Mouse (Mus musculus) retina, adult 2 months (tissue): ENCODE results near the gene Gm10718.
"Not testable (repeated sequence)": the region's sequence is repeated elsewhere in the genome, so short reads cannot be mapped to it uniquely, and the experiment has no call there.

ENCODE experiments used
- DNase-seq: peaks from one replicate; pipeline ENCODE4 v3.0.0-alpha.2; 2012; ENCODE audit warnings: low read depth, low spot score

The Gm10718 gene

DNA sequence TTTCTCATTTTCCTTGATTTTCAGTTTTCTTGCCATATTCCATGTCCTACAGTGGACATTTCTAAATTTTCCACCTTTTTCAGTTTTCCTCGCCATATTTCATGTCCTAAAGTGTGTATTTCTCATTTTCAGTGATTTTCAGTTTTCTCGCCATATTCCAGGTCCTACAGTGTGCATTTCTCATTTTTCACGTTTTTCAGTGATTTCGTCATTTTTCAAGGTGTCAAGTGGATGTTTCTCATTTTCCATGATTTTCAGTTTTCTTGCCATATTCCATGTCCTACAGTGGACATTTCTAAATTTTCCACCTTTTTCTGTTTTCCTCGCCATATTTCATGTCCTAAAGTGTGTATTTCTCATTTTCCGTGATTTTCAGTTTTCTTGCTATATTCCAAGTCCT is 2.3 kb downstream of the Gm10718 start:
- not testable (repeated sequence) for DNase-seq

- DNase-seq, result not testable (repeated sequence)
Measured at GRCm38 (mm10) chr9:3026136-3026535, 2.8 kb downstream of the Gm10718 start.

- DNase-seq, result not testable (repeated sequence)
Measured at GRCm38 (mm10) chr9:3026741-3027140, 3.4 kb downstream of the Gm10718 start.

GRCm38 (mm10) chr9:3027200-3027599 is 3.9 kb downstream of the Gm10718 start:
- DNase-seq, result peak; percentile 47

- DNase-seq, result not testable (repeated sequence)
Measured at GRCm38 (mm10) chr9:3029276-3030000, 6.1 kb downstream of the Gm10718 start.

DNA sequence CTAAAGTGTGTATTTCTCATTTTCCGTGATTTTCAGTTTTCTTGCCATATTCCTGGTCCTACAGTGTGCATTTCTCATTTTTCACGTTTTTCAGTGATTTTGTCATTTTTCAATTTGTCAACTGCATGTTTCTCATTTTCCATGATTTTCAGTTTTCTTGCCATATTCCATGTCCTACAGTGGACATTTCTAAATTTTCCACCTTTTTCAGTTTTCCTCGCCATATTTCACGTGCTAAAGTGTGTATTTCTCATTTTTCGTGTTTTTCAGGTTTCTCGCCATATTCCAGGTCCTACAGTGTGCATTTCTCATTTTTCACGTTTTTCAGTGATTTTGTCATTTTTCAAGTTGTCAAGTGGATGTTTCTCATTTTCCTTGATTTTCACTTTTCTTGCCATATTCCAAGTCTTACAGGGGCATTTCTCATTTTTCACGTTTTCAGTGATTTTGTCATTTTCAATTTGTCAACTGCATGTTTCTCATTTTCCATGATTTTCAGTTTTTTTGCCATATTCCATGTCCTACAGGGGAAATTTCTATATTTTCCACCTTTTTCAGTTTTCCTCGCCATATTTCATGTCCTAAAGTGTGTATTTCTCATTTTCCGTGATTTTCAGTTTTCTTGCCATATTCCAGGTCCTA is 7.5 kb downstream of the Gm10718 start:
- DNase-seq, result peak; percentile 88

DNA sequence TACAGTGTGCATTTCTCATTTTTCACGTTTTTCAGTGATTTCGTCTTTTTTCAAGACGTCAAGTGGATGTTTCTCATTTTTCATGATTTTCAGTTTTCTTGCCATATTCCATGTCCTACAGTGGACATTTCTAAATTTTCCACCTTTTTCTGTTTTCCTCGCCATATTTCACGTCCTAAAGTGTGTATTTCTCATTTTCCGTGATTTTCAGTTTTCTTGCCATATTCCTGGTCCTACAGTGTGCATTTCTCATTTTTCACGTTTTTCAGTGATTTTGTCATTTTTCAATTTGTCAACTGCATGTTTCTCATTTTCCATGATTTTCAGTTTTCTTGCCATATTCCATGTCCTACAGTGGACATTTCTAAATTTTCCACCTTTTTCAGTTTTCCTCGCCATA is 11.0 kb downstream of the Gm10718 start, which contains the start of gene Gm17535:
Gm17535 (plus strand) TSS at position 301 of the 400 bp plus-strand sequence.
- DNase-seq, result not testable (repeated sequence)

DNA sequence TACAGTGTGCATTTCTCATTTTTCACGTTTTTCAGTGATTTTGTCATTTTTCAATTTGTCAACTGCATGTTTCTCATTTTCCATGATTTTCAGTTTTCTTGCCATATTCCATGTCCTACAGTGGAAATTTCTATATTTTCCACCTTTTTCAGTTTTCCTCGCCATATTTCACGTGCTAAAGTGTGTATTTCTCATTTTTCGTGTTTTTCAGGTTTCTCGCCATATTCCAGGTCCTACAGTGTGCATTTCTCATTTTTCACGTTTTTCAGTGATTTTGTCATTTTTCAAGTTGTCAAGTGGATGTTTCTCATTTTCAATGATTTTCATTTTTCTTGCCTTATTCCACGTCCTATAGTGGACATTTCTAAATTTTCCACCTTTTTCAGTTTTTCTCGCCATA is 13.2 kb downstream of the Gm10718 start, which contains the start of gene Gm10715:
Gm10715 (plus strand) TSS at position 301 of the 400 bp plus-strand sequence.
- DNase-seq, result not testable (repeated sequence)

GRCm38 (mm10) chr9:3038161-3038560 is 14.8 kb downstream of the Gm10718 start:
- DNase-seq, result peak; percentile 6
